Mouse (Mus musculus) regulatory T cell (primary cell): ENCODE data around the gene Olfr325.
"Not testable (repeated sequence)": the region's sequence is repeated elsewhere in the genome, so short reads cannot be mapped to it uniquely, and the experiment has no call there.

Experiments
- in situ Hi-C: fragments of 300-600 bp; cut with MboI, MseI; formaldehyde crosslinking; loops from one replicate; pipeline ENCODE4 v1.15.1; 2025; ENCODE audit warnings: high pct_unique_total_duplicates

Olfr325 gene

DNA sequence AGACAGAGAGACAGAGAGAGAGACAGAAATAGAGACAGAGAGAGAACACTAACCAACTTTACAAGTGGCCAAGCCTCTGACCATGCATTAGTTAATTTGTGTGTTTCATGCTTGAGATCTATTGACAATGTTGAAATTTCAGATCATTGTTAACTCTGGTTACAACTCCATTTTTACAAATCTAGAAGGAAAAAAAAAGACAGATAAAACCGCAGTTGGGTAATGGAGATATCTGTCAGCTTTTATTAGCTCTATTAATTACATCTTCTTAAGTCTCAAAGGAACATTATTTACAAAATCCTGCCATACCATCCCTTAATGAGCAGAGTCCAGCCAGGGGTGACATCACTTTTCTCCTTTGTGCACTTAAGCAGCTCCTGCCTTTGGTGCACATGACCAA, at the start of gene Olfr325:
TSS of gene Olfr325 (plus strand) at position 301 of the 400 bp plus-strand sequence.
- in situ Hi-C loops: no loop called here

DNA sequence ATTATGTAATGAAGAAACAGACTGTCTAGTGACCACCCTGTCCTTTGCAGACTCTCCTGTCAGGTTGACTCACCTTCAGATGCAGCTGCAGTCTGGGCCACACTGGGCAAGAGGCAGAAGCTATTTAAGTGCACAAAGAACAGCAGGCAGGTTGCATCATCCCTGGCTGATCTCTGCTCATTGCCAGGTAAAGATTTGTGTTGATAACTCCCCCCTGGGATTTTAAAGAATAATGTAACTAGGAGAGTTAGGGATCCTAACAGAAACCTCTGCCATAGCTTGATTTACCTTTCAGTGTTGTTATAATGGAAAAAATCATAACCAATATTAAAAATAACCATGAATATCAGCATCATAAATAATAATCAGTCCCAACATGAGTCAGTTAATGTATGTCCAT, 42.8 kb upstream of the Olfr325 start, which contains the start of gene Olfr330:
TSS of gene Olfr330 (minus strand) at position 101 of the 400 bp plus-strand sequence.
- in situ Hi-C loops: not testable (repeated sequence)

DNA sequence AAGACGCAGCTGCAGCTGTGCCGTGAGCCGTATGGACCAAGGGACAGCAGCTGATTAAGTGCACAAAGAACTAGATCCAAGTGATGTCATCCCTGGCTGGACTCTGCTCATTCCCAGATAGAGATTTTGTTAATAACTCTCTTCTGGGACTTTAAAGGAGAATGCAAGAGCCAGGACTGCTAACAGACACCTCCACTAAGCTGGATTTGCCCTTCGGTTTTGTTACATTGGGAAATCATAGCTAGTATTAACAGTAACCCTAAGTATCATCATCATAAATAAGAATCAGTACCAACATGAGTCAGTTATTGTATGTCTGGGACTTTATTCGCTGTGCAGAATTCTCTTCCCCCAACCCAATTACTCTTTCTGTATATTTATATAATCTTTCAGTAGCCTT, 31.2 kb upstream of the Olfr325 start, which contains the start of gene Olfr329-ps:
TSS of gene Olfr329-ps (minus strand) at position 101 of the 400 bp plus-strand sequence.
- in situ Hi-C loops: no loop called here

DNA sequence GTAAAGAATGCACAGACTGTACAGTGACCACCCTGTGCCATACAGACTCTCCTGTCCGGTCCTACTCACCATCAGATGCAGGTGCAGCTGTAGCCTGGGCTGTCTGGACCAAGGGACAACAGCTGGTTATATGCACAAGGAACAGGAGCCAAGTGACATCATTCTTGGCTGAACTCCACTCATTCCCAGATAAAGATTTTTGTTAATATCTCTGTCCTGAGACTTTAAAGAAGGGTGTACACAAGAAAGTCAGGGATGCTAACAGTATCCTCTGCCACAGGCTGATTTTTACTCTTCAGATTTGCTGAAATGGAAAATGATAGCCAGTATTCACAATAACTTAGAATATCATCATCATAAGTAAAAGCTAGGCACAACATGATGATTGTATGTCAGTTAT, 22.0 kb upstream of the Olfr325 start, which contains the start of gene Olfr328:
TSS of gene Olfr328 (minus strand) at position 101 of the 400 bp plus-strand sequence.
- in situ Hi-C loops: no loop called here

DNA sequence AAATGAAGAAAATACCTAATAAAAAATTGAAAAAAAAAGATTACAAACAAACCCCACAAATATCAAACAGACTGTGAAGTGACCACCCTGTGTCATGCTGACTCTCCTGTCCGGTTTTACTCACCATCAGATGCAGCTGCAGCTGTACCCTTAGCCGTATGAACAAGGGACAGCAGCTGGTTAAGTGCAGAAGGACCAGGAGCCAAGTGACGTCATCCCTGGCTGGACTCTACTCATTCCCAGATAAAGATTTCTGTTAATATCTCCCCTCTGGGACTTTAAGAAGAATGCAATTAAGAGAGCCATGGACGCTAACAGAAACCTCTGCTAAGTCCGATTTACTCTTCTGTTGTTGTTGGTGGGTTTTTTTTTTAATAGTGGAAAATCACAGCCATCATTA, 7.1 kb upstream of the Olfr325 start, which contains the start of gene Olfr224:
TSS of gene Olfr224 (minus strand) at position 149 of the 400 bp plus-strand sequence.
- in situ Hi-C loops: no loop called here

DNA sequence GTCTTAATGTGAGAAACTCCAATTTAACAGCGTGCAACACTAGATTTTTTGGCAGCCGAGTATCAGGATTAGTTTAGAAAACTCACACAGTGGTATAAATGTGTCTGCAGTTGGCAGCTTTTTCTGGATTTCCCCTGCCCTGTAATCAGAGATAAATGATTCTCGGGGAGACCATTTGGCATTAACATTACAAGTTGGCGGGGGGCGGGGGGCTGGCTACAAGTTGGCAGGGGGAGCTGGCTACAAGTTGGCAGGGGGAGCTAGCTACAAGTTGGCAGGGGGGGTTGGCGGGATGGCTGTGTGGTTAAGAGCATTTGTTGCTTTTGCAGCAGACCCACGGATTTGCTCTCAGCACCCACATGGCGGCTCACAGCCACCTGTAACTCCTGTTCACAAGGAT, 1.1 kb downstream of the Olfr325 start:
- in situ Hi-C loops: no loop called here

DNA sequence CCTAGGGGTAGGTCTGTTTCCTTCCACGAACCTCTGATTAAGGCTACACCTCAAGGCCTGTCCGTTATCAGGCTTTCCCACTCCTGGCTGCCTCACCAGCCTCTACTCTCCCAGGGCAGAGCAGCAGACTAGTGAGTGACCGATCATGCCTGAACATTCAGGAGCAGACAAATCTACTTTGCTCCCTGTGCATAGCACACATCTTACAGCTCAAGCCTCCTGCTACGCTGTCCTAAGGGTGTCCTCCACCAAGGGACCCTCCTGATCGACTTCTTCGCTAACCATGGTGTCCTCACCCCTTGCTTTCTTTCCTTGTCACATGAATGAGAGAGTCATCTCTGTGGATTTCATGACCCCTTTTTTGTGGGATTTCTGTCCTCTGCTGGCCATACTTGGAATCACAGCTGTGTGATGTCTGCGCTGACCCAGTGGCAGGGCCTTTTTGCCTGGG, 10.4 kb downstream of the Olfr325 start:
- in situ Hi-C loops: no loop called here

DNA sequence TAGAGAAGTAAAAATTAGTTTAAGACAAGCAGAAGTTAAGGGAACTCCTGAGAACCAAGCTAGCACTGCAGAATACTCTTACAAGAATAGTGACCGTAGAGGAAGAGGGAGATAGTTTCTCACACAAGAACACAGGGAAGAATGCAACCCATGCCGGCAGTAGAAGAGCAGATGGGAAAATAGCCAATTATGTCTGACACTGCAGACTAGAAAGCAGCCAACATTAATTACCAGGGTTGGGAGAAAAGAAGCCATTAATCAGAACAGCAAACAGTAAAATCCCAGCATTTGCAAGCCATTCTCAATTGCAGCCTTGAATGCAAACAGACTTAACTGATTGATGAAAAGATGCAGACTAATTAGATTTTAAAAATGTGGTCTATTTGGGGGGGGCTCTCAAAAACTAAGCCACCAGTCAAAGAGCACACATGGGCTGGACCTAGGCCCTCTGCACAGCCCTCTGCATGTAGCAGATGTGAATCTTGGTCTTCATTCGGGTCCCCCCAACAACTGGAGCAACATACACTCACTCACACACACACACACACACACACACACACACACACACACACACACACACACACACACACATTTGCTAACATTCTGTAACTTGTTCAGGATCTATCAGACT, 11.2 kb downstream of the Olfr325 start:
- in situ Hi-C loops: no loop called here

DNA sequence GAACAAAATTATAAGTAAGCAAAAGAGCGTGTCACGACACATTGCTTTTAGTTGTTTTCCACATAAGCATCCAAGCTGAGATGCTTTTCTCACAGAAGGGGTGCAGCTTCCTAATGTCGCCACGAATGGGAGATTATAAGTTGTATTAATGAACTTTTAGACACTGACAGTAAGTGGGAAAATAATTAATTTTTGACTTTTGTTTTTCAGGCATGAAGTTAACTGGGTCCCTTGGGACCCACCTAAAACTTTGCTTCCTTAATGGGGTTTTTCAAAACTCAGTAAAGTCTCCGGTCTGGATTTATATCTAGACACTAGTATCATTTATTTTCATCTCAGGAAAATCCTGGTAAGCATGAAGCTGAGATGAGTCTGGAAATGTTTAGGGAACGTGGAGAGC, 17.3 kb downstream of the Olfr325 start, which contains the start of gene Olfr324:
TSS of gene Olfr324 (plus strand) at position 301 of the 400 bp plus-strand sequence.
- in situ Hi-C loops: no loop called here

DNA sequence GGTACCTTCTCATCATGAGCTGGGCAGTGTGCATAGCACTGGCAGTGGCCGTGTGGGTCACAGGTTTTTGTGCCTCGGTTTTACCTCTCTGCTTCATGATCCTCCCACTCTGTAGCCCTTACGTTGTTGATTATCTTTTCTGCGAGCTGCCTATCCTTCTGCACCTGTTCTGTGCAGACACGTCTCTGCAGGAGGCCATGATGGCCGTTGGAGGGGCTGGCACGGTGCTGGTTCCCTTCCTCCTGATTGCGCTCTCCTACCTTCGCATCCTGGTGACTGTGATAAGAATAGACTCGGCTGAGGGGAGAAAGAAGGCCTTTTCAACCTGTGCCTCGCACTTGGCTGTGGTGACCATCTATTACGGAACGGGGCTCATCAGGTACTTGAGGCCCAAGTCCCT, 20.3 kb downstream of the Olfr325 start:
- in situ Hi-C loops: no loop called here

DNA sequence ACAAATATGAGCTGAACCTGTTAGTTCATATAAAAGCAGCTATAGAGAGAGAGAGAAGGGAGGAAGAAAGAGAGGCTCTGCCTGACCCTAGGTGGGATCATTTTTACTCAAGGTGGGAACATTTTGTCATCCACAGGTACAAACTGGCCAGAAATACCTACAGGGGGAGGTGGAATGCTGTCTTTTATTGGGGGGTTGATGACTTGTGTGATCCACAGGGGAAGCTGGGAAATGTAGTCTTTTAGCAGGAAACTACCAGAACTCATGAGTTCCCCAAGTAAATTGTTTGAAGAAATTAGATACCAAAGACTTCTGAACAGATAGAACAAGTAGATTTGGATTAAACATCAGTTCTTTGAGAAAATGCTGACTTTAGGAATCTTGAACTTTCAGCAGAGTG, 24.5 kb downstream of the Olfr325 start:
- in situ Hi-C loops: no loop called here

DNA sequence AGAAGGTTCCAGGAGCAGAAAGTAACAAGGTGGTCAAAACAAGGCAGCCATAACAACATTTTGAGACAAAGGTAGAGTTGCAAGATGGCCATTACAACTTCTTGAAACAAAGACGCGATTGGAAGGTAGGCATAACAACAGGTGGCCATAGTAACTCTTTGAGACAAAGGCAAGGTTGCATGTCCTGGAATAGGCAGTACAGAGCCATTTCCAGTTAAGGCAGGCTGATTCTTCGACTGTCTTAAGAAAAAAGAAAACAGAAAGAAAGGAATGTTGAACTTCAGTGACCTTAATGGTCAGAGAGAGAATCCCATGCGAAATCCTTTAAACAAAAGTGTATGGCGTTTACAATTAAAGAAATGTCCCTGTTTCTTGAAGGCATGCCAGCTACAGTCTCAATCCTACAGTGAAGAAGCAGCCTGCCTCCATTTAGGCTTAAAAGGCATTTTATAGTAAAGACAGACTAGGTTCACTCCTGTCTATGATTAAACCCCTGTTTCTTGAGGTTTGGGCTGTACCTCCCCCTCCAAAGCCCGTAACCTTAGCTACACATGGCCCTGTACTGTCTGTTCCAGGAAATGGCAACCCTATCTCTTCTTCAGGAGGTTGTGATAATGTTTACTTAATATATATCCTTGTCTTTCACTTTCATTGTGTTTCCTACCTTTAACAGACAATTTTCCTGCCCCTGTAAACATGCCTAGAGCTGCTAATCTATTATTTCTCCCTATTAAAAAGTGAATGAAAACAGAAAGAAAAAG, 25.4 kb downstream of the Olfr325 start:
- in situ Hi-C loops: no loop called here

DNA sequence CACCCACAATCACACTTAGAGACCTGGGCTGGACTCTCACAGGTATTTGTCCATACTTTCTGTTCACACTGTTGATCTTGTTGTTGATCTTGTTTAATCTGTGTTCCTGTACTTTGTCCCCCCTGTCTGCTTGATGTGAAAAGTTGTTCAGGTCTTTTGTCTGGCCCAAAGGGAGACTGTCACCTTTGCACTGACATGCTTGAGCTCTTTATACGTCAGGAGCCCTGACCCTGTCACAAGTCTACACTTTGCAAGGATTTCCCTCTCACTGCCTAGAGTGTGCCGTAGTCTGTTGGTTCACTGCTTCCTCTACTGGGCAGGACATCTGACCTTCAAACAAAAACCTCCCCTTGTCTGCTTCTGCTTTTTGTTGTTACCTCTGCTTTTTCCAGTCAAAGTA, 27.2 kb downstream of the Olfr325 start:
- in situ Hi-C loops: no loop called here

DNA sequence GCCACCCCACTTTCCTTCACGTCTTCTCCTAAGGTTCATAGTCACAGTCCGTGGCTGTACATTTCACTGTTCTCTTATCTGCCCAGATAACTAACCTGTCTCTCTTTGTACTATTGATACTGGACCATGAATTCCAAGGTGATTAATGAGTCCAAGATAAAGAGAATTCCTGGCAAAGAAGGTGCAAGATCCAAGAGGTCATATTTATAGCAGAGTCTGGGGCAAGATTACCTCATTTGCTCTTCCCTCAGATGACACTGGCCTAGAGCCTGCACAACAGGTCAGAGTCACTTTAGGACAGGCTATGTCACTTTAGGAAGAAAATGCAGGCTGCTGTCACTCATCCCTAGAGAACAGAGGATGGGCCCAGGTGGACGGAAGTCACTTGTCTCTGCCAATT, 27.7 kb downstream of the Olfr325 start:
- in situ Hi-C loops: no loop called here

DNA sequence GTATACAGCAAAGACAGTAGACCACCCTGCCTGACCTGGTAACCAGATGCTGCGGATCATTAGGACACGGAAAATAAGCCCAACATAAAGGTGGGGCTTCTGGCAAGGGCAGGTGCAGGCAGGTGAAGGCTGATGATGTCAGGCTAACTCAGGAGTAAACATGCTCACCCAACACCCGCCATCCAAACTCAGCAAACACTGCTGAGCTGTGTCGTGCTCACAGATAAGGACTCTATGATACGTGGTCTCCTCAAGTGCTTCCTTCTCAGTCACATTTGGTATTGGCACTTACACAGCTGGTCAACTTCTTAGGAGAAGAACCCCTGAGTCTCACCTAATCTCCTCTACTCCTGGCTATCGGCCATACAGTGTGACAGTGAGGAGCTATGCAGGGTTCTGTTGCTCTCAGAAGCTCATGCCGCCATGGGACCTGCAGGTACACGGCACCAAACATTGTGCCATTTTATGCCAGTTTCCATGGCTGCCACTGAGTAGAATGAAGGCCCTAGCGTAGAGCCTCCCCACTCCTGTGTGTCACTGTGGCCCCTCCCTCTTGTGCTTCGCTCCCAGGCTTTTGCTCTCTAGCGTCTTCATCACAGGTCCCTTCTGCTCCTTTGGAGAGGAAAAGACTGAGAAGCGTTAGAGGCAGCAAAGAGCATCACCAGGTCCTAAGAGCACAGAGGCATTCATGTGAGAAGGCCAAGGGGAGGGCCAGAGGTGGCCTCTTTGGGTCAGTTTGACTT, 28.8 kb downstream of the Olfr325 start:
- in situ Hi-C loops: no loop called here

DNA sequence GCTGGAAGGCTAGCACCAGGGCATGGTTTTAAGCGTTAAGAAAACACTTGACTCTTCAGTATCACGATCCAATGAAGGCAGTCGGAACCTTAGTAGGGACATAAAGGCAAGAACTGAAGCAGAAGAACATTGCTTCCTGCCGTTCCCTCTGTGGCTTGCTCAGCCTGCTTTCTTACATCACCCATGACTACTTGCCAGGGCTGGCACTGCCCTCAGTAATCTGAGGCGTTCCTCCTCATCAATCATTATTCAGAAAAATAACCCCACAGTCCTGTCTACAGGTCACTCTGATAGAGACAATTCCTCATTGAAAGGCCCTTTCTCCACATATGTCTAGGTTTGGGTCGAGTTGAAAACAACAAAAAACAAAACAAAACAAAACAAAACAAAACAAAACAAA, 29.5 kb downstream of the Olfr325 start:
- in situ Hi-C loops: no loop called here

DNA sequence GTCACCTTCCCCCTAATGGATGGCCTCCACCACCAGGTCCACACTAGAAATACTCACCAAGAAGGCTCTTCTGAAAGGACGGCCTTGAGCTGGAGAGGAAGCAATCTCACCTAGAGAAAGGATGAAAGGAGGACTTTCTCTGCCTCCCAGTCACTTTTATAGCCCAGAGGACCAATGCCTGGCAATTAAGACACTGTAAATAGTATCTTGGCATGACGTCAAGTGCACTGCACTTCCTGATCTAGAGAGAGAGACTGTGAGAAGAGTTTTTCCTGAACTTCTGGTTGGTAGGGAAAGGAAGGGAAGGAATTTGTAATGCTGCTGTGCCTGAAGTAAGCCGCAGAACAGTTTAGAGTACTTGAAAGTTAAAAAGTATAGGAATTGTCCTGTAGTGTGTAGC, 35.8 kb downstream of the Olfr325 start:
- in situ Hi-C loops: no loop called here

DNA sequence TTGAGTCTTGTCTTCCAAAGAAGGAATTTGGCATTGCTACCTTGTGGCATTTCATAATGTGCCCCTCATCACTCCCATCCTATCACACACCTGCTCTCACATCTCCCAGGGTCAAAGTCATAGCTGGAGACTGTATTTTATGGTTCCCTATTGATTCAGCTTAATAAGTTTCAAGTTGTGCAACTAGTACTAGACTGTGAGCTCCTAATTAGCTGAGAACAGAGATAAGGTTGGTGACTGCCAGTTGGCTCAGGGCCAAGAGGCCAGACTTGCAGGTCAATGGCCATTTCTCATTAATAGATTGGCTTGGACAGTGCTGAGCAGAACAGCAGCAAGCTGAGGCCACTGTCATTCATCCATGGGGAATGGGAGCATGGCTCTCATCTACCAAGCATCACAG, 37.0 kb downstream of the Olfr325 start:
- in situ Hi-C loops: no loop called here

DNA sequence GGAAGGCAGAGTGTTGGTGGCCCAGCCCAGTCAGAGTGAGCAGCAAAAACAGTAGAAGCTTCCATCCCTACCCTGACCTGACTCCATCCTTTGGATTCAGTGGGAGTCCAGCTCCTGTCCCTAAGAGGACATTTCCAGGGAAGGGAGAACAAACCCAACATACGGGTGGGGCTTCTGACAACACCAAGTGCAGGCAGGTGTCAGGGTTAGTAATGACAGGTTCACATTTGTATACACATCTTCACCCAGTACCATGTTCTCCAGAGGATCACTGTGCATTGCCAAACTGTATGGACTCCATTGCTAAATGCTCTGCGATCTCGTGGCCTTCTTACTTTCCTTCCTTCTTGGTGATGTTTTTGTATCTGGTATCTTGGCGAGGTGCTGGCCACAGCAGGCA, 38.4 kb downstream of the Olfr325 start, which contains the start of gene 2210407C18Rik:
TSS of gene 2210407C18Rik (minus strand) at position 101 of the 400 bp plus-strand sequence.
- in situ Hi-C loops: no loop called here

DNA sequence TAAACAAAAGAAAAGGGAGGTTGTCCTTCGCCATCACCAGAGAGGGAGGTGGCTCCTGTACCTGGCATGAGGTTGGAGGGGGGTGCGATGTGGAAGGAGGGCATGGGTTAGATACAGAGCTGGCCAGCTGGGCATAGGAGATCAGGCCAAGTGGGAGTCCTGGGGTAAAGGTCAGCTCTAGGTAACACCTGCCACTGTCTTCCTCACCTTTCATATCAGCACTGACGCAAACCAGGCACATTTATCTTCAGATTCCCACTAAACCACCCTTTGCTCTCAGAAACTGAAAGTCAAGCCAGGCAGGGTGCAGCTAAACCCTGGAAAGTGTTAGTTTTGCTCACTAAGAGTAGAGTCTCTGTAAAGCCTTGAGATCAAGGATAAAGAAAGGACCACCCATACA, 40.8 kb downstream of the Olfr325 start:
- in situ Hi-C loops: no loop called here

DNA sequence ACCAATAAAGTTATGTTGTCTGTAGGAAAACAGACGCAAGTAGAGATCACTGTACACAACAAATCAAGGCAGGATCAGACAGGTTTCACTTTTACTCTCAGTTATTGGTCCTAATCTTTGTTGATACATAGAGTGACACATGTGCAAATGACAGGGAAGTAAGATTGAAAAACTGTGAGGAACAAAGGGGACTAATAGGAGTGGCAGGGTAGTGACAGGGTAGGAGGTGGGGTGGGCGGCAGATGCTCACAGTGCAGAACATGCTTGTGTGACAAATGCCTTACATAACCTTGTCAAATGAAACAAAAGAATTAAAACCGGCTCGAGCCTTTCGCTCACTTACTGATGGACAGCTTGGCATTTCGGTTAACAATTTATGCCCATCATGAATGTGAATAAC, 41.3 kb downstream of the Olfr325 start:
- in situ Hi-C loops: no loop called here

DNA sequence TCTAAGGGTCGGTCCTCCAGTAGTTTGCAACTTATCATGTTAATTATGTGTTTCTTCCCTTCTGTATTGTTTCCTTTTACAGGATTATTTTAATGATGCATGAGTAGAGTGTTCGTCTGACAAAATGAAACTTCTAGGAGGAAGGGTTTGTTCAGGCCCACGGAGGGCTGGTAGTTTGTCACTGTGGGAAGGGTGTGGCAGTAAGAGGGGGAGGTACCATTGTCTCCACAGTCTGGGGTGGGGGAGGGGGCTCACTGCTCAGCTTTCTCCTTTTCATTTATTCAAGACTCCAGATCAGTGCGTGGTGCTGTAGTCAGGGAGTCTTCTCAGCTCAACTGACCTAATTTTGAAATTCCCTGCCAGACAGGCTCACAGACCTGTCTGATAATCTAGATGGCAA, 48.6 kb downstream of the Olfr325 start:
- in situ Hi-C loops: no loop called here
